Mouse (Mus musculus) lung, embryonic 14.5 days (tissue): ENCODE data around the gene Vdac2. TPM values are rescaled to one million over a fixed set of nuclear protein-coding genes. Genes with fewer than 3 reads are reported as not detected.
A peak's percentile ranks its signal among the peaks of the same experiment; 100 is the strongest.

Experiments used
- ATAC-seq: fragments of 200-750 bp; cut with Nextera tagmentation; 2 replicates; pipeline ENCODE4 v1.8.0; 2017; ENCODE audit warnings: mild to moderate bottlenecking, moderate TSS enrichment, moderate library complexity; ENCODE audit not compliant: insufficient read depth
- DNase-seq: peaks from one replicate; pipeline ENCODE4 v3.0.0-alpha.2; 2015
- H3K27ac ChIP-seq: fragments of 300-500 bp; sonication (generic); 2 replicates; pipeline ENCODE4 v1.5.1; 2014; ENCODE audit warnings: low read depth, mild to moderate bottlenecking, moderate library complexity
- H3K27me3 ChIP-seq: fragments of 300-500 bp; sonication (generic); 2 replicates; pipeline ENCODE4 v1.6.1; 2014; ENCODE audit warnings: low read length, control low read depth; ENCODE audit not compliant: insufficient read depth
- H3K36me3 ChIP-seq: fragments of 300-500 bp; sonication (generic); 2 replicates; pipeline ENCODE4 v1.6.1; 2014; ENCODE audit warnings: control low read depth; ENCODE audit not compliant: insufficient read depth
- H3K4me1 ChIP-seq: fragments of 300-500 bp; sonication (generic); 2 replicates; pipeline ENCODE4 v1.6.1; 2014; ENCODE audit warnings: antibody characterized with exemption, control low read depth; ENCODE audit not compliant: insufficient read depth
- H3K4me2 ChIP-seq: fragments of 300-500 bp; sonication (generic); 2 replicates; pipeline ENCODE4 v1.6.1; 2014; ENCODE audit warnings: mild to moderate bottlenecking
- H3K4me3 ChIP-seq: fragments of 300-500 bp; sonication (generic); 2 replicates; pipeline ENCODE4 v1.5.1; 2014; ENCODE audit warnings: low read depth, low read length
- H3K9ac ChIP-seq: fragments of 300-500 bp; sonication (generic); 2 replicates; pipeline ENCODE4 v1.6.1; 2014
- H3K9me3 ChIP-seq: fragments of 300-500 bp; sonication (generic); 2 replicates; pipeline ENCODE4 v1.6.1; 2016; ENCODE audit warnings: low read depth, low read length, control low read depth
- CTCF ChIP-seq: IDR thresholded peaks from 2 replicates; pipeline ENCODE4 v1.5.1; 2016; ENCODE audit warnings: antibody characterized with exemption, low read depth
- WGBS: fragments of 180-500 bp; shearing (Covaris S2); extraction: QIAGEN DNeasy Blood & Tissue Kit; methylation state at CpG from one replicate; pipeline ENCODE4 v1.1.7; 2014; 5-methylcytosine and 5-hydroxymethylcytosine counted together
- polyA plus RNA-seq: library from polyadenylated mRNA; unstranded; fragments of >200 nt; fragmentation: Nextera tagmentation; extraction: Ambion mirVana; gene quantifications from 2 replicates; pipeline ENCODE4 v1.2.1, GENCODE M21; 2014

The Vdac2 gene
- polyA plus RNA-seq, 1 experiment from 2014 or later: 274 TPM

DNA sequence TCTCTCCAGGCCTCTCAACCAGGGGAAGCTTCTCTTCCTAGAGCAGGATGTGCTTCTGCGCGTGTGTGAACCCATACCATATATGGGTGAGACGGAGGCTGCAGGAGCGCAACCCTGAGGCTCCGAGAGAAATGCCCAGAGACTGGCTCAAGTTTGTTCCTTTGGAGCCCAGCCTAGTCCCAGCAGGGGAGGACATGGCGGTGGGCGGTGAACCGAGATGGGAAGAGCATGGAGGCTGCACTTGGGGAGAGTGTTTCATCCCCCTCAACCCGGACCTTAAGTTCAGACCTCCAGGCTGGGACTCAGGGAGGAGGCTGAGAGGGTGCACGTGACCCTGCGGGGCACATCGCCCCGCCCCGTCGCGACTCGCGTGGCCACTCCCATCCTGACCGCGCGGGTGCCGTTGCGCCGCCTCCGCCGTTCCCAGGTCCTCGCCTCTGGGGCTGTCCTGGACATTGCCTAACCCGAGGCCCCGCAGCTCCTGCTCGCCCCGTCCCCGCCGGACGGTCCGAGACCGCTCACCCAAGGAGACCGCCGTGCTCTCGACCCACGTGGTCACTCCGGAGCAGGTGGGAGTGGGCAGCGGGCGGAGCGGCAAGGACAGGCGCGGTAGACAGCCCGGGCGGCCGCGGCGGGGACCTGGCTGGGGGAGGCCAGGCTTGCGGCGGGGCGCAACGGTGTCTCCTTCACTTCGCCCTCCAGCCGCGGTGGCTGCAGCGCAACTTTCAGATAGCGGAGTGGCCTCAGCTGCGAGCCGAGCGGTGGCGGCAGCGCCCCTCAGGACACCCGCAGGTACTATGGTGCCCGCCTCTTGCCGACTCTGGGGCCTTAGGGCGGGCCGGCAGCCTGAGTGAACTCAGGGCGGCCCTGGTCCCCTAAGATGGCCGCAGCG, 6.1 kb downstream of the Vdac2 start:
- H3K36me3 ChIP-seq: peaks cover 30% of the 10 kb centered on the region
- peak; percentile 98 for ATAC-seq
- H3K27me3 ChIP-seq: no peaks in the 10 kb centered on the region
- peak overlapping the region; percentile 96 for H3K27ac ChIP-seq
- H3K4me1 ChIP-seq: 0 out of 2 replicates have a peak, but pooled peaks cover 5% of the 10 kb centered on the region
- under 1% methylated on average over 65 of the region's 73 CpGs for WGBS
- H3K9me3 ChIP-seq: no peaks in the 10 kb centered on the region
- peak overlapping the region; percentile 80 for H3K4me2 ChIP-seq
- TF ChIP-seq CTCF: 0 out of 2 replicates have a peak, but pooled peaks have one; percentile 32
- peak; percentile 98 for DNase-seq
- H3K9ac ChIP-seq: peak overlapping the region; percentile 92
- peak overlapping the region; percentile 97 for H3K4me3 ChIP-seq

DNA sequence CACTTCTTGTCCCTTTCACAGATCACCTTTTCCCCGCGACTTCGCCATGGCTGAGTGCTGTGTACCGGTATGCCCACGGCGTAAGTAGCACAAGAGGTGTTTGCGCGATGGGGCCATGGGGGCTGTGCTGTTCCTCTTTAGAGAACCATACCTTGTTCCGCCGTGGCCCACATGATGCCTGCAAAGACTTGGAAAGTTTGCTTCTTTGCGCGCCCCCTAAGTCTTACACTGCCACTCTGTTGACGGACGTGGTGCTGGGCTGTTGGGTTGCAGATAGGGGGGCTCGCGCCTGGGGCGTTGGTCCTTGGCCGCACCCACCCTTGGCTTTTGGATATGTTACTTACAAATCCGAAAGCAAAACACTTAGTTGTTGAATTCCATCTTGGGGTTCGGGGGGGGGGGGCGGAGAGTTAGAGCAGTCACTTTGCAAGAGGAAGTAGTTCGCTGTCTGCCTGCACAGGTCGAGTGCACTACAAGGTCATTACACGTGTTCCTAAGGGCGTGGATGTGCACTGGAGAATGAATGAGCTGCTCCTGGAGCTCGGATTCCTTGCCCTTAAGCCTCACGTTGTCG, 6.9 kb downstream of the Vdac2 start:
- no peak for DNase-seq
- 0 out of 2 replicates have a peak, but pooled peaks have one; percentile 0 for TF ChIP-seq CTCF
- WGBS: under 1% methylated on average over 28 of the region's 28 CpGs
- 0 out of 2 replicates have a peak, but pooled peaks cover 5% of the 10 kb centered on the region for H3K4me1 ChIP-seq
- H3K27ac ChIP-seq: peak overlapping the region; percentile 96
- peak overlapping the region; percentile 80 for H3K4me2 ChIP-seq
- no peaks in the 10 kb centered on the region for H3K9me3 ChIP-seq
- H3K27me3 ChIP-seq: no peaks in the 10 kb centered on the region
- peaks cover 38% of the 10 kb centered on the region for H3K36me3 ChIP-seq
- peak overlapping the region; percentile 92 for H3K9ac ChIP-seq
- ATAC-seq: no peak; the same call in 1 of the 2 replicates
- peak overlapping the region; percentile 97 for H3K4me3 ChIP-seq

DNA sequence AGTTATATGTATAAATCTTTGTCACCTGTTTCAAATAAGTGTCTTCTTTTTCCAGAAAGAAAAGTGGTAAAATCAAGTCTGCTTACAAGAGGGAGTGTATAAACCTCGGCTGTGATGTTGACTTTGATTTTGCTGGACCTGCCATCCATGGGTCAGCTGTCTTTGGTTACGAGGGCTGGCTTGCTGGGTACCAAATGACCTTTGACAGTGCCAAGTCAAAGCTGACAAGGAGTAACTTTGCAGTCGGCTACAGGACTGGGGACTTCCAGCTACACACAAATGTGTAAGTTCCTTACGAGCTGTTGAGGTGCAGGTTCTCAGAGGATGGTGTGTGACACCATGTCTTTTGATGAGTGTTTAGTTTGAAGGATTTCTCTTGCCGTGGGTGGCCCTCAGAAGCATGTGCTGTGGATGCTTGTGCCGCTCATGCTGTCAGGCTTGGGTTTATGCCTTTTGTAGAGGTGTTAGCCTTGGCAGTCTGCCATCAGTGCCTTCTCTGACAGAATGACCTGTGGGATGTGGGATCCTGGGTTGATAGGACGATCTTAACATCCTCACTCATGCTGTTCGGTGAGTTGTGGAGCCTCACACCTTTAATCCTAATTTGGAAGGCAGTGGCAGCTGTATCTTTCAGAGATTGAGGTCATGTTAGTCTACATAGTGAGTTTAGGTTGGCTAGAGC, 13.4 kb downstream of the Vdac2 start:
- Histone ChIP-seq H3K36me3 (peaks cover 98% of the 10 kb centered on the region), H3K4me3 (no peak overlapping the region), H3K4me1 (0 out of 2 replicates have a peak, but pooled peaks cover under 1% of the 10 kb centered on the region), H3K27me3 (no peaks in the 10 kb centered on the region), H3K27ac (no peak overlapping the region), H3K9ac (no peak overlapping the region), H3K4me2 (no peak overlapping the region), H3K9me3 (no peaks in the 10 kb centered on the region)
- ATAC-seq (no peak), DNase-seq (peak; percentile 26)
- 40% methylated on average over 8 of the region's 8 CpGs for WGBS
- no peak for TF ChIP-seq CTCF

DNA sequence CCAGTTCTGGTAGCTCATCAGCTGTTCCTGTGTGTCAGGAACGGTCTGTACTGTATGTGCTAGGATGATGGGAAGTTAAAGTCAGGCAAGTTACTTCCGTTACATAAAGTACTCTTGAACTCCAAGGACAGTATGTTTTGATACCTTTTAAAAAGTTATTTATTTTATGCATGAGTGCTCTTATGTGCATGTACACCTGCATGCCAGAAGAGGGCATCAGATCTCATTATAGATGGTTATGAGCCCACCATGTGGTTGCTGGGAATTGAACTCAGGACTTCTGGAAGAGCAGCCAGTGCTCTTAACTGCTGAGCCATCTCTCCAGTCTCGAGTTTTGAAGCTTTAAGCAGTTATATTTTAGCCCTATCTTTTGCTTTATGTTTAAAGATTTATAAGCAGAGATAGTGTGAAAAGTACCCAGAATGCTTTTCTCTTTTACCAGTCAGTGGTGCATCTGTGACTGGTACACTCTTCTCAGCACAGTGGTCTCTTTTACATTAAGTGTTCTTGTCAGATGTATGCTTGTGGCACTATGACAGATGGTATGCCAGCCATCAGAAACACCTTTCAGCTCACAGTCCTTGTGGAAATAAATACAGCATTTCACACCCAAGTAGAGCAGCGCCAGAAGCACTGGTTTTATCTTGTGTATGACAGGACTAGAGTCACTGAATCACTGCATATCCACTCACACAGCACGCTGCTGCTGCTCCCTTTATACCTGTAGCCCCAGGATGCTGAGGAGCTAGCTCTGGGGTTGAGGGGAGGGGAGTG, 17.0 kb downstream of the Vdac2 start:
- Histone ChIP-seq H3K27ac (no peak overlapping the region), H3K4me2 (no peak overlapping the region), H3K4me1 (no peaks in the 10 kb centered on the region), H3K4me3 (no peak overlapping the region), H3K9me3 (no peaks in the 10 kb centered on the region), H3K36me3 (peaks cover 99% of the 10 kb centered on the region), H3K9ac (no peak overlapping the region), H3K27me3 (no peaks in the 10 kb centered on the region)
- TF ChIP-seq CTCF: no peak
- no peak for DNase-seq
- 71% methylated on average over 5 of the region's 5 CpGs for WGBS
- ATAC-seq: no peak

DNA sequence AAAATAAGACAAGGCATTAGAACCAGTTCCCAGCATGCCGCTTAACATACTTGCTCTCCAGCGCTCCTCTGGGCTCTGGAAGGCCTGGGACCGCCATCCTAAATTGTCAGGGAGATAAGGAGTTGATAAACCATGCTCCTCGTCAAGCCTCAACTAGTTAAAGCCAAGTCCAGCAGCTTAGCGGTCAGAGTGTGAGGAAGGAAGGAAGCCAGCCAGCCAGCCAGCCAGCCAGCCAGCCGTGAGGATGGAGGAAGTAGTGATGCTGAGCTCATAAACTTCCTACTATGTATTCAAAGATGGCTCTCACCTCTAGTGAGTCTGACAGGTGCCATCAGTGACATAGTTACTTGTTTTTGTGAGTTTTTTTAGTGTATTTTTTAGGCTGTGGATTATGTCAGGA, 18.2 kb downstream of the Vdac2 start:
- no peak for DNase-seq
- H3K27ac ChIP-seq: no peak overlapping the region
- H3K9me3 ChIP-seq: no peaks in the 10 kb centered on the region
- H3K9ac ChIP-seq: no peak overlapping the region
- no peak overlapping the region for H3K4me2 ChIP-seq
- no peaks in the 10 kb centered on the region for H3K27me3 ChIP-seq
- H3K4me1 ChIP-seq: 0 out of 2 replicates have a peak, but pooled peaks cover 7% of the 10 kb centered on the region
- no peak overlapping the region for H3K4me3 ChIP-seq
- peaks cover 87% of the 10 kb centered on the region for H3K36me3 ChIP-seq
- WGBS: 55% methylated on average over 6 of the region's 6 CpGs
- no peak for ATAC-seq
- TF ChIP-seq CTCF: no peak

DNA sequence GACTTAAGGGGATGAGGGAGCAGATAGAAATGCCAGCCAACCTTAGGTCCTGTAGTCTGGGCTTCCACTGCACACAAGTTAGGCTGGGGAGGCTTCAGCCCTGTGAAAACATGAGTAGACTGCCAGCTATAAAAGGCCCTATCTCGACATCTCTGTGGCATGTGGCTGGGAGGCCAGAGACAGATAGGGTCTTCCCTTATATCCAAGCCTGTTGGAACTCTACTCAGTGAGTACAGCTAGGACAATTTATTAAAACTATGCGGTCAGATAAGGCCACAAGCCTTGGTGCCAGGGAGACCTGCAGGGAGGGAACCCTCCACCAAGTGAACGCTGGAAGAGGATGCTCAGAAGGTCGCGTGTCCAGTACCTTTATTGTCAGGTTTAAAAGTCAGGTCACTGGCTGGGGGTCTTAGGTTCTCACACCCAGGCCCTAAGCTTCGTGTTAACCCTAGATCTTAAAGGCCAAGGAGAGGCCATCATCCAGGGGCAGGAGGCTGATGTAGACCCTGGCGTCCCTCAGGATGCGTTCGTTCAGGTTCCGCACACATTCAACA, 21.9 kb downstream of the Vdac2 start:
- peak overlapping the region; percentile 63; the same call in 1 of the 2 replicates for H3K9ac ChIP-seq
- H3K9me3 ChIP-seq: no peaks in the 10 kb centered on the region
- H3K36me3 ChIP-seq: peaks cover 51% of the 10 kb centered on the region
- H3K27ac ChIP-seq: peak overlapping the region; percentile 79; the same call in 1 of the 2 replicates
- no peak for TF ChIP-seq CTCF
- no peaks in the 10 kb centered on the region for H3K27me3 ChIP-seq
- peak overlapping the region; percentile 69 for H3K4me3 ChIP-seq
- H3K4me2 ChIP-seq: peak overlapping the region; percentile 100
- peaks cover 9% of the 10 kb centered on the region; the same call in 1 of the 2 replicates for H3K4me1 ChIP-seq
- DNase-seq (peak; percentile 23), ATAC-seq (no peak)
- 13% methylated on average over 10 of the region's 10 CpGs for WGBS
